Mouse (Mus musculus) cerebellum, adult 8-10 months (tissue): Measurements from ENCODE around the gene Med31.
"Not testable (repeated sequence)": the region's sequence is repeated elsewhere in the genome, so short reads cannot be mapped to it uniquely, and the experiment has no call there.

Source experiments
- DNase-seq: peaks from one replicate; pipeline ENCODE4 v3.0.0; 2022

Gene Med31

DNA sequence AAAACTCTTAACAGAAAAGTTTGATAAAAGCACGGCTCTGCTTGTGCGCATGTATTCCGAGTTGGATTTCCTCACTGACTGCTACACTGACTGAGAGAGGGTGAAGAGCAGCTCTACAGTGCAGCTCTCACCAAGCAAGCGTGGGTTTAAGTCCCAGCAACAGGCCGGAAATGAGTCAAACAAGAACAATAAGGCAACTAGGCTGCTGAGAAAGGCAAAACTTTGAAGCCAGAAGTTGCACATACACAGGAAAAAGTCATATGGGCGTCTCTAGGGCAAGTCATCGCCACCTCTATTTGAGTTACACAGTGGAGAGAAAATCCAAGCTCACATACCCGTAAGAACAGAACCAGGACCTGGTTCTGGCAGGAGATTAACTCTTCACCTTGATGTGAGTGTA lies 18.9 kb downstream of the Med31 start:
- no peak for DNase-seq

DNA sequence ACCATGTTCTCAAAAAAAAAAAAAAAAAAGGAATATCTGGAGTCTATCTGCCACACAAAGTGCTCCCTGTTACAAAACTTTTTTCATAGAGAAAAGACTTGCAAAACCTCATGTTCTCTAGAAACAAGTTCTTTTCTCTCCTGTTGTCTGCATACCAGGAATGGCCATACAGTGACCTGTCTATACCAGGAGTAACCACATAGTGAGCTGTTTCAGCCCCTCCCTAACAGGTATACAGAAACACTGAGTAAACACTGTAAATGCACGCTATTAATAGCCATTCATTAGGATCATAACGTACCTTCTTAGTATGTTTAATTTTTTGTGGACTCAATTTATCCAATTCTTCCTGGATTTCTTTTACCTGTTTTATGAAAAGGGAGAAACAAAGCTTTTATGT lies 21.1 kb downstream of the Med31 start:
- no peak for DNase-seq

- no peak for DNase-seq
These were observed 24.5 kb downstream of the Med31 start for GRCm38 (mm10) chr11:72190857-72191256.

- no peak for DNase-seq
These were observed 31.1 kb downstream of the Med31 start for GRCm38 (mm10) chr11:72184252-72184651.

DNA sequence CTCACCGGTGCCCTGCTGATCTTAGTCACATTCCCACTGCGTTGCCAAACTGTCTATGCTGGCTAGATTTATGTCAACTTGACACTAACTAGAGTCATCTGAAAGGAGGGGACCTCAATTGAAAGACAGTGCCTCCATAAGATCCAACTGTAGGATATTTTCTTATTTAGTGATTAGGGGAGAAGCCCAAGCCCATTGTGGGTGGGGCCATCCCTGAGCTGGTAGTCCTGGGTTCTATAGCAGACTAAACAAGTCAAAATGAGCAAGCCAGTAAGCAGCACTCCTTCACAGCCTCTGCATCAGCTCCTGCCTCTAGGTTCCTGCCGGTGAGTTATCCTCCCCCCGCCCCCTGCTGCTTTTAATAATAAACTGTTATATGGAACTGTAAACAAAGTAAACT lies 34.3 kb downstream of the Med31 start:
- no peak for DNase-seq

- DNase-seq: no peak
These were observed 34.8 kb downstream of the Med31 start for GRCm38 (mm10) chr11:72180556-72180955.

DNA sequence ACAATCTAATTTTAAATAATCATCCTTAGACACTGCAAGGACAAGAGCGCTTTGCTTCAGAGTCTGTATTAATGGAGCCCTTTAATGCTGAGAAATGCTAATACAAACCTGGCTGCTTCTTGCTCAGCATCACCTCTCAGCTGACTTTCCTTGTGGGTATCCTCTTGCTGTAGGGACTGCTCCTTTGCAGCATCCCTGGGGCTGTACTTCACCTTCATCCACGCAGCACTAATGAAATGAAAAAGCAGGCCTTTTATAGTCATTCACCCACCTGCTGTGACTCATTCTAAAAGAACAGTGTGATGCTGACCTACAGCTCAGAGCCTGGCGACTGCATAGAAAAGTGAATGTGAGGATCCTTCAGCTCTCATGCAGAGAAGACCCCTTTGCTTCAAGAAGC lies 38.8 kb downstream of the Med31 start:
- DNase-seq: no peak

DNA sequence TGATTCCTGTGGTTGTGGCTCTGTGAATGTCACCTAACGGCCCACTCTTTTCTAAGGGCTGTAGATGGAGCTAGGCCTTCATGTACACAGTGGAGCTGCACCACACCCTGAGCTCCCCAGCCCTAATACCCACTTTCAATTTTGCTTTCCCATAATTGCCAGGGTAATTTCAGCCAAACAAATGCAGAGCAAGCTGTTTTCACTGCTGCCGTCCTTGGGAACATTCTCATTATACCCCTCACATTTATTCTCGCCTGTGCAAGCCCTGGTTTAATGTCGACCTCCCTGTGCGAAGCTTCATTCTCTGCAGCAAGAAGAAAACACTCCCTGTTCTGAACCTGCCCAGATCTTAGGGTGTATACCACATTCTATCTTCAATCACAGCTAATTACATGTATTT lies 39.4 kb downstream of the Med31 start:
- no peak for DNase-seq

DNA sequence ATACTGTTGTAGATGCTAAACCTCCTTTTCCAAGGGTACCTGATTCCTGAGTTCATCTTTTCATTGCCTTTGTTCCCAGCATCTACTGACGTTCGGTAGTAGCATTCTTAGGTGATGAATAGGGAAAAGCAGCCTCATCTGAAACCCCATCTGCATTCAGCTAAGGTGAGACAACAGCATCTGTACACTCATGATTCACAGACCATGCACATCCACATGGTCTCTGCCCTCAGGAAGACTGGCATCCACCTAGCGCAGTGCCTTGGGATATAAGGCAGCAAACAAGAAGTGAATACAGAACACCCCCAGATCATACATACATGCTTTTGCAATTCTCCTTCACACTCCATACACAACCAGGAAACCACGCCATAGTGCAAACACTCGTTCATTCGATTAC lies 40.7 kb downstream of the Med31 start:
- DNase-seq: no peak

GRCm38 (mm10) chr11:72173506-72173905 lies 41.9 kb downstream of the Med31 start:
- DNase-seq: no peak

DNA sequence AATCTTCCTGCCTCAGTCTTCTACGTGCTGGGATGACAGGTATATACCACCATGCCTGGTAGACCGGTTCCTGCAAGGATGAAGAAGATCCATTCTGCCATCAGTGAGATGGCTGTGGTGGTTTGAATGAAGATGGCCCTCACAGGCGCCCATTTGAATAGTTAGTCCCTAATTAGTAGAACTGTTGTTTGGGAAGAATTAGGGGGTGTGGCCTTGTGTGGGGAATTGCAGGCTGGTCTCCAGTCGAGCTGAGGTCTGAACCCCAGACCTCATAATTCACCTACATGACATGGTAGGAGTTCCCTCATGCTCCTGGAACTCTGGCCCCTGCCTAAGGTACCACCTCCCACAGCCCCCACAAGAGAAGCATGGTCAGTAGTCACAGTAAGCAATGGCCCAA lies 43.5 kb downstream of the Med31 start:
- not testable (repeated sequence) for DNase-seq

GRCm38 (mm10) chr11:72169871-72170270 lies 45.5 kb downstream of the Med31 start:
- DNase-seq: no peak

- DNase-seq: no peak
These were observed 52.2 kb downstream of the Med31 start for GRCm38 (mm10) chr11:72163198-72163597.
